Mouse (Mus musculus) embryo, embryonic 10.5 days (tissue): ENCODE data around the gene Mia2.

ENCODE experiments used
- DNase-seq: peaks from one replicate; pipeline ENCODE4 v3.0.0-alpha.2; 2015; ENCODE audit warnings: low spot score

Gene Mia2

DNA sequence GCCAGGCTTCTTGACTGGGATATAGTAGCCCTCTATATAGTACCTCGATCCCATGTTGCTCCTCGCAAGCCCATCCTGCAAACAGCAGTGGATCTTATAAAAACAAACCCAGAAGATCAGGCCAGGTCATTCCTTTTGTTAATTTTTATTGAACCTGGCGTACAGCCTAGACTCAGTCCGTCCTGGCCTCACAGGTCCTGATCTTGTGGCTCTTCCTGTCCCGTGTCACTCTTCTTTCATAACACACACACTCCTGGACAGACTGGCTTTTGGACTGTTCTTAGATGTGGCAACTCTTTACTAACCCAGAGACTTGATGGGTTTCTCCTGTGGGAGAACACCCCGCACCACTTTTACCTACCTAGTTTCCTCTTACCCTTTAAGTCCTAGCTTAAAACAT is 10.3 kb downstream of the Mia2 start:
- DNase-seq = no peak

DNA sequence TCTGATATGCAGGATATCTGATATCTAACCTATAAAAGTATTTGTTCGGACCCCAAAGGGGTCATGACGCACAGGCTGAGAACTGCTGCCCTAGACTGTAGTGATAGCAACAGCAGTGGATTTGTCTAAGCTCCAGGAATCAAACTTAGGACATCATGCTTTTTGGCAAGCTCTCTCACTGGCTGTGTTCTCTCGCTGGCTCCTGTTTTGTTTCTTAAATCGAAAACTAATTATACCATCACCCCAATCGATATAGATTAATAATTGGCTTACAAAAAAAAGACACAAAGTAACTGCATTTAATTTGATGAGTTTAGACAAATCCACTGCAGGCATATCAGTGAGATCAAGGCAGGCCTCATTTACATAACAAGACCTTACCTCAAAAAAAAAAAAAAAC is 10.9 kb downstream of the Mia2 start:
- no peak for DNase-seq

DNA sequence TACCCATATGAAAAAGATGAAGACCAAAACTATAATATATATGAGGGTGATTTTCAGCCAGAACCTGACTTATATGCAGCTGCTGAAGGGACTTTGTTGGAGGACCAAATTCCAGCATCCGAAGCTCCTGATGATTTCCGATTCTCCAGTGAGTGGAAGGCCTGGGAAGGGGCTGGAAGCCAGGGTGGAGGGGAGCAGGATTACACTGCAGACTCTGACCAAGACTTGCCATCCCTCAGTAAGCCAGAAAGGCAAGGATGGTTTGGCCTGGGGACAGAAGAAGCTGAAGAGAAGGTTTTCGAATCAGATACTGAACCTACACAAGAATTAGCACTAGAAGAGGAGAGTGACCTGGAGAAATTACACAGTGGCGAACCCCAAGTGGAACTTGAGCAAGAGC is 12.3 kb downstream of the Mia2 start:
- no peak for DNase-seq

DNA sequence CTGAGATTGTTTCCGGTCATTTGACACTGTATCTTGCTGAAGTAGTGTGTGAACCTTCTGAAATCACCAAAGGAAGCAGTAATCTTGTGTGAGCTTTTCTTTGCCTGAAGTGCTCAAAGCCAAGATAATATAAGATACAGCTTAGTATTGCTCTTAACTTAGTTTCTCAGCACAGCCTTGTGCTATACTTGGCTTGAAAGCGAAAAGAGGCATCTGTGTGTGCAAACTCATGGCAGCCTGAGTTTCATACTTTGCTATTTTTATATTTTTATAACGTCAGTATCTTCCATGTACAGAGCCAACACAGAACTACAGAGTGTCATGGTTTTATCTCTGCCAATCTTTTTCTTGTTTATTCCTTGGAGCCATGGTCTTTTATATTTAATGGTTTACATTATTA is 21.6 kb downstream of the Mia2 start:
- DNase-seq = no peak

DNA sequence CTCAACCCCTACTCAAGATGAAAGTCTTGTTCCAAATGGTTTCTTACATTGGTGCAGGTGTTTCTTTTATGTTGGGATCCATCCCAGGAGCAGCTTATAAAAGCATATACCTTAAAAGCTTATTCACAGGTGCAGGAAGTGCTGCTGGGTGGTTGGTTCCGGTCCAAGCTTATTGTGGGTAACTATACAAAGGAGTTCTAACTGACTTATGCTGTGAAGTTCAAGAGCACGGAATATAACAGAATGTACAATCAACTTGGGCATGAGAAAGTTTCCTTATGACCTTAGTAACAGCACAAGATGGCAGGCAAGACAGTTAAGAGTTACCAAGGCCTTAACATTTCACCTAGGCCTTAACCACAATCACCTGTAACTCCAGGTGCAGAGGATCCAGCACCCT is 29.8 kb downstream of the Mia2 start:
- DNase-seq = no peak

DNA sequence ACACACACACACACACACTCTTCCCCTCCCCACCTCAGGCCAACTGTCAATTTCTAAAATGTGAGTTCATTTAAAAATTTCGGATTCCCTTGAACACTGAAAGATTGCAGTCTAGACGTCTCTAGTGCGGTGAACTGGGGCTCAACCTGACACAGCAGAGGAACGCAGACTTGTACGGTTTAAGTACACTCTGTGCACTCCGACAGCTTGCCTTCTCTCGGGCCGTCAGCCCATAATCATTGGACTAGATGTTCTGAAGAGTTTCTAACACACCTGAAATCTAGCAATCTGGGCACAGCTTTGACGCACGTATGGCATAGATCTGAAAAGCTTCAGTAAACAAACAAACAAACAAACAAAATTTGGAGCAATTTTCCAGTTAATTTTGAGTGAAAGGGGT is 32.9 kb downstream of the Mia2 start:
- DNase-seq = no peak

DNA sequence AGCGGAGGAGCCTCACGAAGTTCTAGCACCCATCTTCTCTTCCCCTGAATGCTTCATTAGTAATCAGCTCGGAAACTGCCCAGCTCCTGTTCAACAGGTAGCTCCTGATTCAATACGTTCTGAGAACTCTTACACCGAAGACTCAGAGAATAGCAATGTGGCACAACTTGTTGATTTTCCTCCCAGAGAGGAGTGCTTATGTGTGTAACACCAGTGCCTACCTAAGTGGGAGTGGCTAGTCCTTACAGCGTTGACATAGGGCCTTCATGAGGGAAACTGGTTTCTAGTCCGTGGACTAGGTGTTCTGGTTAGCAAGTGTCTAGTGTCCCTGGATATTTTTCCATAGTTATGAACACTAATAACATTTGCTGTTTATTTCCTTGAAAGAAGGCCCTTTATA is 33.4 kb downstream of the Mia2 start:
- peak; percentile 19 for DNase-seq

DNA sequence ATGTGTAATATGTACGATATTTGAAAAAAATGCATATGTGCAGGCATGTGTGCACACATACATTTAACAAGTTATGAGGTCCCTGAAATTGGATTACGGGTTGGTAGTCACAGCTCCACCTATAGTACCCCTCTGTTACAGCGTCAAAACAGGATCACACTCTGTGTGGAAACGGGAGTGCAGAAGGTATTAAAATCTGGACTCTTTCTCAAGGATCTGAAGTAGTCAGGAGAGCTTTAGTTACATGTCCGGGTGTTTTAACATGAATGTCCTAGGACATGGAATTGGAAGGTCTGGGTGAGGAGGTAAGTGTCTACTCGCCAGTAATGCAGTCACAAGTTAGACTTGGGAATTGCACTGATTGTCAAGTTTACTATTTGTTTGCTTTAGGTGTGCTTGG is 34.0 kb downstream of the Mia2 start:
- peak; percentile 80 for DNase-seq

DNA sequence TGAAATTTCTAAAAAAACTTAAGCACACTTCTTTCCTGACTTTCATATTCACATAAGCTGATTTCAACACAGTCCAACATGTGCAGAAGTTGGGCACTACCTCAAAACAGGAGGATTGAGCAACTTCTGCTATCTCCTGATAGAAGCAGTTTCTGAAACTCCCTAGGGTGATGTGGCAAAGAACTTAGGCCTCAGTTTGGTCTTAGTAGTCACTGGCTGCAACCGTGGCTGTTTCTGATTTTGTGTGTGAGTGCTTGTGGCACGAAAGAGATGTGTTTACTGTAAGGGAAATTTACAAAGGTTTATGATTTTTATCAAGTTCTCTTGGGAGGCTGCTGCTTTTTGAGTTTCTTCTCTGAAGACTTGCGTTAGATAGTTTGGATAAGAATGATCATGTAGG is 34.6 kb downstream of the Mia2 start:
- peak; percentile 52 for DNase-seq

DNA sequence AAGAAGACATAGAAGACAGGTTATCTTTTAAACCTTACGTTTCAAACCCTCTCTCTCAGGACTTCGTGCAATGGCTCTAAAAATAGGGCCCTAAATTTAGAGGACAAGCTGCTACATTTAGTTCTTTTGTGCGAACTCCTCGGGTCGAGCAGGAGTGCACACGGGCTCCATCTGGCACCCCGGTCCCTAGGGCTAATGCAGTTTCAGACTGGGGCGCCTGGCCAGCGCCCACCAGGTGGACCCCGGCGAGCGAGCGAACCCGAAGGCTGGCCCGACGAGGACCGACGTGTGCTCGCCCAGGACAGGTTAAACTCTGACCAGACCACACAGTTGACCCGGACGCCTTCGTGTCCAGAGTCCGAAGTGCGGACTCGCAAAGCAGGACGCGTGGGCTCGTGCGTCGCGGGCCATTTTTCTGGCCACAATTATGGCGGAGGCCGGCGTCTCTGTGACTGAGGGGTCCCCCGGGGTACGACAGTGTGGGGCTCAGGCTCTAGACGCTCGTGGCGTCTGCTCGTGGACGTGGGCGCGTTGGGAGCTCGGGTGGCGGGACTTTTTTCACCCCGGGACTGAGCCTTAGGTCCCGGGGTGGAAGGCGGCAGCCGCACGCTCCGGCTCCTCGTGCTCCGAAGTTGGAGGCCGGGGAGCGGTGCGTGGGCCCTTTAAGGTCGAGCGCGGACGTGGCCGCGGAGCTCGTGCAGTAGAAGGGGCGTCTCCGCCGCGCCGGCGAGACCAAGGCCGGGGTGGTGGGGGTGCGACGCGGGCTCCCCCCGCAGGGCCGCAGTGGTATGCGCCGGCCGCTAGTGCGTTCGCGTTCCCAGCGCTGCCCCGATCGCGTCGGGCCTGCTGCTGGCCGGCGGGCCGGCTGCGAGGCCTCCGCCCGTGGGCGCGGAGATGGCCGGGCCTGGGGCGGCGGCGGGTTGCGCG is 35.3 kb downstream of the Mia2 start:
- peak; percentile 90 for DNase-seq

DNA sequence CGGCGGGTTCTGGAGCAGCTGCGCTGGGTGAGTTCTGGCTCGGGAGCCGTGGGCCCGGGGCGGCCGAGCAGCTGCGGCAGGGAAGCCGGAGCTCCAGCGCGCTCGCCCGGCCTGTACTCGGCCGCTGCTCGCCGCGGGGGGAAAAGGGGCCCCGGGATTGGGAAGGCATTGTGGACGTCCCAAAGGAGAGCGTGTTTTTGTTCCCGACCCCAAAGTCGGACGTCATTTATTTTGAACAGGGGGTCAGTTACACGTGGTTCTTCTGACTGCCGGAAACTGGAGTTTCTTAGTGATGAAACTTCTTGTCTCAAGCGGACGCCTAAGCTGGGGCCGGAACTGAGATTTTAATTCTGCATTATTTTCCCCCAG is 36.0 kb downstream of the Mia2 start:
- peak; percentile 83 for DNase-seq

DNA sequence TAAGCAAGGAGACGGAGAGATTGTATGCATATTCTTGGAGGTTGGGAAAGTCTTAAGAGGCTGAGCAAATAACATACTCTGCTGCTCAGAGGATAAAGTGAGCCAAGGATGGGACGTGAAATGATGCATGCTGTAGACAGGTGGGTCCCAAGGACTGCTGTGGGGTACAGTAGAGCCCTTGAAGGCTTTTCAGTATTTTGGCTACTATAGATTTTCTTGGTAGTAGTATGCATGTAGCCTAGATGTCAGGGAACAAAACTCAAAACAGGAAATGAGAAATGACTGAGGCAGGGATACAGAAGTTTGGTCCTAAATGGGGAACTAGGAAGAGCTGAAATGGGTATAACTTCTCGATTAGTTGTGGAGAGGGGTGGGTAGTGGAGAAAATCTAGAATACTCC is 36.9 kb downstream of the Mia2 start:
- DNase-seq = no peak

DNA sequence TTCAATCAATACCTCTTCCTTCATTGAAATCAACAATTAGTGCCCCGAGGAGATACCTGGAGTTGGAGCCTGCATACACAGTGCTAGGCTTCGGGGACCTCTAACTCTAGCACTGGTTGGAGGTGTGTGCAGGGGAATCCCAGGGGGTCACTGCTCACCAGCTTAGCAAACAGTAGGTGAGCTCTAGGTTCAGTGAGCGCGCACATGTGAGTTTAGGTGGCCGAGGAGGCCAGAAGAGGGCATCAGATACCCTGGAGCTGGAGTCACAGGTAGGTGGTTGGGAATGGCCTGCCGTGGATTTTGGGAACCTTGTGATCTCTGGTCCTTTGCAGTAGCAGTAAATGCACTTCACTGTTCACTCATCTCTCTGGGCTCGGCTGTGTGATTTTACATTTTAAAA is 37.3 kb downstream of the Mia2 start:
- DNase-seq = no peak

DNA sequence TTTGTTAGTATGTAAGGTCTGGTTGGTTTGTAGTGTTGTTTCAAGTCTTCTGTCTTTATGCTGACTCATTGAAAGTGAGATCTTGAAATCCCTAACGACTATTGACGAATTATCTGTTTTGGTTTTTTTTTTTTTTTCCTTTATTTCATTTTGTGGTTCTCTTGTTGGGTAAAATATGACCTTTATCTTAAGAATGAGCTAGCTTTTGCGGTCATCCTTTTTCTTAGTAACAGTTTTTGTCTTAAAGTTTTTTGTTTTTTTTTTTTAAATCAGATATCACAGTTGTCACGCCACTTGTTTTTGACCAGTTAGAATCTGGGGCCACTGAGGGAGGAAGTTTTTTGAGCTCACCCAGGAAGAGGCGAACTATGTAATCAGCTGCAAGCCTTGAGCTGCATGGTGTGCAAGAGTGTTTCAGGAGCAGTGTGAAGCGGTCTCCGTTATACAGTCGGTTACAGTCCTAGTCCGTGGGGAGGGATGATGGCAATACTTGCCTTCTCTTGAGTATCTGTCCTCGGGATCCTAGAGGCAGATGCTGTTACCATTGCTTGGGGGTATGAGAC is 37.9 kb downstream of the Mia2 start:
- DNase-seq = no peak

DNA sequence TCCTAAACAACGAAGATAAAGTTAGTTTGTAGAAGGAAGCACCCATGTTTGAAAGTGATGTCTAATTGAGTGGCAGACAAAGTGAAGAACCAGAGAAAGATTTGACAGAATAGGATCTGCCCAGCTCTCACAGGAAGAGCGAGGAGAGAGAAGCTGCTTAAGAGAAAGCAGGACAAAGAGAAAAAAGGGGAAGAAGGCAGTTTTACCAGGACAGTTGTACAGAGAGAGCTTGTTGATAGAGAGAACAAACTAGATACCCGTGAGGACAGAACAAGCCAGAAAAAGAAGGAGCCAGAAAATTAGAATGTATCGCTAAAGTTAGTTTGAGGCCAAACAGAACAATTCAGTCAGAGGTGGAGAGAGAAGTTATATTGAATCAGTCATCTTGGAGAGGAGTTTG is 39.5 kb downstream of the Mia2 start:
- DNase-seq = no peak

DNA sequence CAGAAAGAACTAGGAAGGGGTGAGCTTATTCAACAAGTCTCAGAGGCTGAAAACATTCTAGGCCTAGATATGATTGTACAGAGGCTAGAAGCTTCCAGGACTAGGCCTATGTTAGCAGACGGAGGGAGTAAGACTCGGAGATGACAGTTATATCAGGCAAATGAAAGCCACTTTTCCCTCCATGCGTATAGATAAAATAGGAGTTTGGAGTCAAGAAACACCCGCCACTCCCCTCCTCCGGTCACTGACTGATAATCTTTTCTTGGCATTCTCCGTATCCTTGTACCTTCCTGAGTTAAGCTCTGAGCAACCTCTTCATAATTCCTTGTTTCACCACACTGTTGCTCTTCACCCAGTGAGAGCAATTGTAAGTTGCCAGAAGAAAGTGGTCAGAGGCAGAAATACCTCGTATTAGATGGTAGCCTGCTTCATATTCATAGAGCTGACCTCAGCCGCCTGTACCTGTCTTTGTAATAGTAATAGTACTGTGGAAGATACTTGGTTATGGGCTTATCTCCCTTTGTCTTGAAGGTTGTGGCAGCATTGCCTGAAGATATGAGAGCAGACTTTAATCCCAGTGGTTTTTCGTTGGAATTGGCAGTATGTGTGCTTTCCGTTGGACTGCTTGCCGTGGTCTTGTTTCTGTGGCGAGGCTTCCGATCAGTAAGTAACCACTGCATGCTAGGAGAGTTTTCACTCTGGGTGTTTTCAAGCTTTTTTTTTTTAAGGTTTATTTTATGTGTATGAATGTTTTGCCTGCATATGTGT is 40.1 kb downstream of the Mia2 start:
- DNase-seq = no peak

DNA sequence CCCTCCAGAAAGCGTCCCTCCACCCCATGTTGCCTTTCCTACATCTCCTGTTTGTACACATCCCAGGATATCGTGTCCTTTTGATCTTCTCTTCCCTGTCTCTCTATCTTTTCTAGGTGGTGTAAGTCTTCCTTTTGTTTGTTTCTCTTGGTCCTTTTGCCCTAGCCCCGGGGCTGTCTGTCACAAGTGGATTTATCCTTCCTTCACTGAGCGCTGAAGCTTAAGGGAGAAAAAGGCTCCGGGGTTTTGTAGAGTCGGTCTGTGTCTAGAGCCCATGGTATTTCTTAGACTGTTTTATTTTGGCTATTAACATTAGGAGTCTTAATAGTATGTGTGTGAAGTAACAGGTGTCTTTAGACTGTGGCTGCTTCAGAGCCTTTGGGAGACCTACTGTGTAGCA is 41.4 kb downstream of the Mia2 start:
- DNase-seq = no peak

DNA sequence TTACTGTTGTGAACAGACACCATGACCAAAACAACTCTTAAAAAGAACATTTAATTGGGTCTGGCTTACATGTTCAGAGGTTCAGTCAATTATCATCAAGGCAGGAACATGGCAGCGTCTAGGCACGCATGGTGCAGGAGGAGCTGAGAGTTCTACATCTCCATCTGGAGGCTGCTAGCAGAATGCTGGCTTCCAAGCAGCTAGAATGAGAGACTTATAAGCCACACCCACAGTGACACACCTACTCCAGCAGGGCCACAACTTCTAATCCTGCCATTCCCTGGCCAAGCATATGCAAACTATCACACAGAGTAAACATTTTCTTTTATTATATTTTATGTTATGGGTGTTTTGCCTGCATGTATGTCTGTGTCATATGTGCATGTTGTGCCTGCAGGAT is 43.8 kb downstream of the Mia2 start:
- no peak for DNase-seq

DNA sequence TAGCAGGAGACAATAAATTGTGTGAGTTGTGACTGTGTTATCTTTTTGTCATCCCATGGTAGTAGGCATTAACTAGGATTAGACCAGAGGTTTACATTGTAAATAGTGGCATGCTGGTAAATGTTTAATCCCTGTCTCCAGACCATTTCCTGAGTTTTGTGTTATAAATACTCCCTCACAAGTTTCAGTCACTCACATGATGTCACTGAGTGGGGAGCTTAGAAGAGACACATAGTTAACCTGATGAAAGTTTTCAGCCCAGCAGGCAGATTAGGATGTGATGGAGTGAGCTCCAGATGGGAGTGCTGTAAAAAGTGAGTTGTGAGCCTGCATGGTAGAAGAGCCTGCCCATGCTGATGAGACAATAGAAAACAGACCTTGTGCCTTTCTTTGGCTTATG is 49.5 kb downstream of the Mia2 start:
- DNase-seq = no peak

DNA sequence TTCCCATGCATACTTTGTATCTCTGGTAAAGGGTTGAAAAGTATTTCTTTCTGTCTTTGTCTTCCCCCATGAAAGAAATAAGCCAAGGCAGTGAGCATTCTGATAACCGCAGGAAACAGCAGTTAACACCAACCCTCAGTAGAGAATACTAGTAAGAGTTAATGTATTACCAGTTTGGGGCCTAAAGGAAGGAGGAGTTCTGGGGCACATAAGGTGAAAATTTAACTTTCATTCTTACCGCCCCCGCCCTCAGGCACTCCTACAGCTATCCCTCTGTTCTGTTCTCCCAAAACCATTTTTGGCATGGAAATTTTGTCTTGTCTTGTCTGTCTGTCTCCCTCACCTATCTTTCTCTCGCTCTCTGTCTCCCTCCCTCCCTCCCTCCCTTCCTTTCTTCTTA is 54.1 kb downstream of the Mia2 start:
- DNase-seq = no peak

DNA sequence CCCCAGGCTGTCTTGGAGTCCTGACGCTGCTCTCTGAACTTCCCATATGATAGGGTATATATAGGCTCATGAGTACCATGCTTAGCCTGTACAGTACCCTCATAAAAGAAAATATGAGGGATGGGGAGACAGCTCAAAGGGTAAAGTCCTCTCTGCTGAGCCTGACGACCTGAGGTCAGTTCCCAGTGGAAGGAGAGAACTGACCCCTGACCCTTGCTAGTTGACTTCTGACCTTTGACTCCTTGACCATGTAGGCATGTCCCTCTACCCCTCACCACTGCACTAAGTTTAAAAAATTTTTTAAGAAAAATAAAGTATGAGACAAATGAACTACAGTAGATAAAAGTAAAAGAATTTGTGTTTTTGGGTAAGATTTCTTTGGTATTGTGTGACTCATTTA is 65.5 kb downstream of the Mia2 start:
- peak; percentile 7 for DNase-seq

DNA sequence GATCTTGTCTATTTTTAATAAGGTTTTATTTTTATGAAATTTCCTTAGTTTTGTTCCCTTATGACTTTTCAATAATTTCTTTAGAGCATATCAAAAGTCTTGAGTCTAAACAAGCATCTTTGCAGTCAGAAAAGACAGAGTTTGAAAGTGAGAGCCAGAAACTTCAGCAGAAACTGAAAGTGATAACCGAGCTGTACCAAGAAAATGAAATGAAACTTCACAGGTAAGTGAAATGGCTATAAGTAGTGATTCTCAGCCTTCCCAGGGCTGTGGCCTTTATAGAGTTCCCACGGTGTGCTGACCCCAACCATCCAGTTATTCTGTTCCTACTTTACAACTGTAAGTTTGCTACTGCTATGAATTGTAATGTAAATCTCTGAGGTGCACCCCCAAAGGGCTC is 67.2 kb downstream of the Mia2 start:
- DNase-seq = no peak

DNA sequence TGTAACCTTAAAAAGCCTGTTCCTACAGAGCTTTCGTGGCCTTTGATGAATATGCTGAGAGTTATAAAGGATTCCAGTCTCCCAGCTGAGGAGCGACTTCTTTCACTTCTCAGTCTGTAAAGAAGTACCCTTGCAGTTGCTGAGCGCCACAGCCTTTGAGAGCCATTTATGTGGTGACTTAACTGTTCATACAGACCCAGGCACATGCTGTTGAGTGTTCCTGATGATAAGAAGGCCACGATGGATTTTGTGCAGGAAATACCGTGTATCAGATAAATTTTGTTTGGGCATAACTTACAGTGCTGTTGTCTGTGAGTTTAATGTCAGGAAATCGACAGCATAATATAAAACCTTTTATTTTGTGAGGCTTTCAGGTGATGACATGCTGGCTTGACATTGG is 68.9 kb downstream of the Mia2 start:
- DNase-seq = no peak
